Mouse (Mus musculus) liver, adult 2 months (tissue): ENCODE measurements around the gene Agap3. TPM values are rescaled to one million over a fixed set of nuclear protein-coding genes. Genes with fewer than 3 reads are reported as not detected.

Experiments used
- DNase-seq: peaks from one replicate; pipeline ENCODE4 v3.0.0-alpha.2; 2011; ENCODE audit warnings: low read depth, low spot score; ENCODE audit errors: extremely low read depth
- H3K27ac ChIP-seq: fragments of 200-500 bp; replicated peaks from 2 replicates; pipeline ENCODE4 v1.5.1; 2012; ENCODE audit warnings: low read depth, mild to moderate bottlenecking, control low read depth, inconsistent platforms, low read length; ENCODE audit not compliant: insufficient read depth
- H3K27me3 ChIP-seq: fragments of 200-500 bp; 2 replicates; pipeline ENCODE4 v1.6.1; 2012; ENCODE audit warnings: mild to moderate bottlenecking, moderate library complexity, low read length, inconsistent platforms; ENCODE audit not compliant: control insufficient read depth, insufficient read depth
- H3K36me3 ChIP-seq: fragments of 200-500 bp; 2 replicates; pipeline ENCODE4 v1.6.1; 2012; ENCODE audit warnings: low read length, inconsistent platforms; ENCODE audit not compliant: control insufficient read depth, insufficient read depth
- H3K4me1 ChIP-seq: fragments of 200-500 bp; 2 replicates; pipeline ENCODE4 v1.6.1; 2011; ENCODE audit warnings: low read length; ENCODE audit not compliant: control insufficient read depth, insufficient read depth
- H3K4me3 ChIP-seq: fragments of 200-500 bp; 2 replicates; pipeline ENCODE4 v1.5.1; 2011; ENCODE audit warnings: low read depth, mild to moderate bottlenecking, control low read depth, low read length, moderate library complexity; ENCODE audit not compliant: insufficient read depth
- H3K79me2 ChIP-seq: fragments of 200-500 bp; 2 replicates; pipeline ENCODE4 v1.6.1; 2012; ENCODE audit warnings: inconsistent platforms, mild to moderate bottlenecking, low read length, moderate library complexity; ENCODE audit not compliant: control insufficient read depth, insufficient read depth
- H3K9ac ChIP-seq: fragments of 200-500 bp; 2 replicates; pipeline ENCODE4 v1.6.1; 2012; ENCODE audit warnings: low read depth, mild to moderate bottlenecking, control low read depth, inconsistent platforms, low read length
- CTCF ChIP-seq: fragments of 200-500 bp; IDR thresholded peaks from 2 replicates; pipeline ENCODE4 v1.5.1; 2011; ENCODE audit warnings: low read depth, low read length, control low read depth
- POLR2A ChIP-seq: fragments of 200-500 bp; IDR thresholded peaks from 2 replicates; pipeline ENCODE4 v1.6.1; 2011; ENCODE audit warnings: low read length, control low read depth; ENCODE audit not compliant: insufficient read depth; ENCODE audit errors: extremely low read depth
- WGBS: fragments of 180-500 bp; shearing (Covaris S2); methylation state at CpG from one replicate; pipeline ENCODE4 v1.1.7; 2018; 5-methylcytosine and 5-hydroxymethylcytosine counted together
- polyA plus RNA-seq: library from polyadenylated mRNA; depleted of rRNA; stranded (reverse); fragments of >200 nt; gene quantifications from 2 replicates; pipeline ENCODE4 v1.2.3, GENCODE M21; 2012
- total RNA-seq: library from RNA; depleted of rRNA; stranded (reverse); fragments of >200 nt; gene quantifications from 2 replicates; pipeline ENCODE4 v1.2.3, GENCODE M21; 2014

Agap3 gene
- total and polyA plus RNA-seq, 2 experiments, result 13.8 to 37.8 TPM

GRCm38 (mm10) chr5:24523806-24524205, 71.8 kb downstream of the Agap3 start:
- H3K9ac ChIP-seq, result no peak overlapping the region
- H3K27ac ChIP-seq, result no peak overlapping the region
- DNase-seq, result no peak
- H3K27me3 ChIP-seq, result peaks cover 15% of the 10 kb centered on the region
- TF ChIP-seq POLR2A (no peak), CTCF (no peak)
- WGBS, result 49% methylated on average over 8 of the region's 8 CpGs
- no peaks in the 10 kb centered on the region for H3K36me3 ChIP-seq
- H3K79me2 ChIP-seq, result no peaks in the 10 kb centered on the region
- H3K4me3 ChIP-seq, result no peak overlapping the region
- H3K4me1 ChIP-seq, result no peaks in the 10 kb centered on the region

- TF ChIP-seq CTCF (no peak), POLR2A (no peak)
- Histone ChIP-seq H3K36me3 (no peaks in the 10 kb centered on the region), H3K4me1 (no peaks in the 10 kb centered on the region), H3K27ac (no peak overlapping the region), H3K27me3 (peaks cover 13% of the 10 kb centered on the region), H3K9ac (no peak overlapping the region), H3K79me2 (no peaks in the 10 kb centered on the region), H3K4me3 (no peak overlapping the region)
- DNase-seq, result no peak
- WGBS, result 28% methylated on average over 4 of the region's 4 CpGs
Measured at GRCm38 (mm10) chr5:24524522-24524921, 72.5 kb downstream of the Agap3 start.

GRCm38 (mm10) chr5:24525360-24526189, 73.6 kb downstream of the Agap3 start:
- TF ChIP-seq CTCF (no peak), POLR2A (no peak)

GRCm38 (mm10) chr5:24526190-24526888, 74.4 kb downstream of the Agap3 start:
- 6% methylated on average over 73 of the region's 109 CpGs for WGBS
- Histone ChIP-seq H3K4me3 (no peak overlapping the region), H3K4me1 (no peaks in the 10 kb centered on the region), H3K79me2 (no peaks in the 10 kb centered on the region), H3K36me3 (no peaks in the 10 kb centered on the region), H3K9ac (no peak overlapping the region), H3K27me3 (peaks cover 13% of the 10 kb centered on the region), H3K27ac (no peak overlapping the region)
- no peak for DNase-seq
- TF ChIP-seq CTCF (no peak), POLR2A (no peak)

More at GRCm38 (mm10) chr5:24525360-24526189, 73.6 kb downstream of the Agap3 start:
- Histone ChIP-seq H3K79me2 (no peaks in the 10 kb centered on the region), H3K4me3 (no peak overlapping the region), H3K36me3 (no peaks in the 10 kb centered on the region), H3K27me3 (peaks cover 13% of the 10 kb centered on the region), H3K27ac (no peak overlapping the region), H3K9ac (no peak overlapping the region), H3K4me1 (no peaks in the 10 kb centered on the region)
- 8% methylated on average over 34 of the region's 34 CpGs for WGBS
- DNase-seq, result no peak

DNA sequence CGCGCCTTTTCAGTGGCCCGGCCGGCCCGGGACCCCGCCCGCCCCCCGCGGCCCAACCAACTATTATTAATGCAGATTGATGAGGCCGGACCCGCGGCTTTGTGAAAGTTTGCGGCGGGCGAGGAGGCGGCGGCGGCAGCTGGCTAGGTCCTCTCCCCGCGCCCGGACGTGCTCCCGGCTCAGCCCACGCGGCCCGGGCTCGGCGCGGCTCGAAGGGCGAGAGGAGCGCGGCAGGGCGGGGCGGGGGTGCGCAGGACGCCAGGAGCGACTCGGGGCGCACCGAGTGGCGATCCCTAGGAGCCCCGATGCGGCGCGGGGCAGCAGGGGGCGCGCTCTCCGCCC, 74.9 kb downstream of the Agap3 start, which contains the start of gene Gbx1:
TSS of gene Gbx1 (minus strand) at position 314 of the 342 bp plus-strand sequence.
- H3K9ac ChIP-seq, result no peak within 1 kb of the TSS
- no peak for DNase-seq
- no peaks in the 10 kb centered on the region for H3K4me1 ChIP-seq
- H3K27me3 ChIP-seq, result peaks cover 13% of the 10 kb centered on the region
- H3K4me3 ChIP-seq, result no peak within 1 kb of the TSS
- TF ChIP-seq CTCF (0 out of 2 replicates have a peak, but pooled peaks have one; percentile 3), POLR2A (no peak)
- no peak within 1 kb of the TSS for H3K27ac ChIP-seq
- no peaks in the 10 kb centered on the region for H3K36me3 ChIP-seq
- WGBS, result 3% methylated on average over 32 of the region's 49 CpGs
- no peaks in the 10 kb centered on the region for H3K79me2 ChIP-seq
